Mouse (Mus musculus) heart, postnatal 25 days (tissue): Measurements from ENCODE around the gene Kti12. TPM values are rescaled to one million over a fixed set of nuclear protein-coding genes. Genes with fewer than 3 reads are reported as not detected.
A peak's percentile ranks its signal among the peaks of the same experiment; 100 is the strongest.

Source experiments
- DNase-seq: peaks from one replicate; pipeline ENCODE4 v3.0.0; 2022; ENCODE audit warnings: low spot score
- intact Hi-C: fragments of 180-260 bp; cut with DNase I; formaldehyde crosslinking; loops from one replicate; pipeline ENCODE4 v1.15.1; 2025
- total RNA-seq, 2 experiments: library from RNA; stranded (reverse); gene quantifications; 2 replicates each; pipeline ENCODE4 v1.2.3; 2021

Kti12 gene
- 10 to 100 TPM; 20.9 to 23.0 TPM for total RNA-seq

DNA sequence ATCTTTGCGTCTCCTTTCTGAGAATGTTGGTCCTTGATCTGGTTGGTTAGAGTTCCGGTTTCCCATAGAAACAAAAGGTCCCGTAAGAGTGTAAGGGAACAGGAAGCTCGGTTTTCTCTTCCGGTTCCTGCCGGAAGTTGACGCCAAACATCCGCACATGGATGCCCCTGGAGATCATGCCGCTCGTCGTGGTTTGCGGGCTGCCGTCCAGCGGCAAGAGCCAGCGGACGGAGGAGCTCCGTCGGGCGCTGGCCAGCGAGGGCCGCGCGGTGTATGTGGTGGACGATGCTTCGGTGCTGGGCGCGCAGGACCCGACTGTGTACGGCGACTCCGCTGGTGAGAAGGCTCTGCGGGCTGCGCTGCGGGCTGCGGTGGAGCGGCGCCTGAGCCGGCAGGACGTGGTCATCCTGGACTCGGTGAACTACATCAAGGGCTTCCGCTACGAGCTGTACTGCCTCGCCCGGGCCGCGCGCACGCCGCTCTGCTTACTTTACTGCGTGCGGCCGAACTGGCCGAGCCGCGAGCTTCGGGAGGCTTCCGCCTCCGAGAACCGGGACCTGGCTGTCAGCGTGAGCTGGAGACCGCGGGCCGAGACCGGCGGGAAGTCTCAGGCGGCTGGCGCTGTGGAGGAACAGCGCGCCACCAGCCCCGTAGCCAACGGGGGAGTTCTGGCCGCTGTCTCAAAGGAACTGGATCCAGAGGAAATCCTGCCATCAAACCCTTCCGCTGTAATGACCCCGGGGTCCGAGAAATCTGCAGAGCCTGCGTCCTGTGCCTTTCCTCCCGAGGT is at the start of gene Kti12:
TSS of gene Kti12 (plus strand) at position 71 of the 790 bp plus-strand sequence.
- peak; percentile 71 for DNase-seq
- intact Hi-C loops: loop anchor here (2.0 to 10.0 kb wide), 2 partner anchors 13 to 437 kb away; partner anchors contain the start of genes Eps15 and Txndc12

DNA sequence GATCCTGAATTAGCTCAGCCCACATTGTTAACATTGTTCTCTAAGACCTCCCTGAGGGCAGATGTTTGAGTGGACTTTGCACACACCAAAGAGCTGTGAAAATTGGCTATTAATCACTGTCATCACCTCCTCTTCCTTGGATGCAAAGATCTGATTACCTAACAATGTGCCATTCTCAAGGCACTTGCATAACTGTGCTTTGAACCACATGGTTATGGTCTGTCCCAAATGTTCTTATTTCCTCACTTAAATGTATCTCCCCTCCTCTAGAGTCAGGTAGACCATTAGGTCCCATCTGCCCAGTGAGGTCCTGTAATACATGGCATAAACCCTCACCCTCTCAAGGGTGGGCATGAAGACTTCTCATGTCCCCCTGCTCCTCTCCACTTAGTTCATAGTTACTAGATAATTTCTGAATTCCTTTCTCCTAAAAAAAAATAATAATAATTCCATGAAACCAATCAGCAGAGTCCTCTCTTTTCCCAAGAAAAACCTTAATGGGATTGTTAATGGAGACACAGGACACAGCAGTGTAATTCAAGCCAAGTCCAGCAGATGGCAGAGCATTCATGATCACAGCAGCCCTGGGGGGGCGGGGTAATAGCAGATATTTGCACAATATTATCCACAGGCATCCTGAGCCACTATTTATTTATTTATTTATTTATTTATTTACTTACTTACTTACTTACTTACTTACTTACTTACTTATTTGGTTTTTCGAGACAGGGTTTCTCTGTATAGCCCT is 49.3 kb upstream of the Kti12 start:
- DNase-seq: peak; percentile 17
- intact Hi-C loops: loop anchor here (5.0 kb wide), 1 partner anchor 101 kb away; no protein-coding TSS in a partner anchor

DNA sequence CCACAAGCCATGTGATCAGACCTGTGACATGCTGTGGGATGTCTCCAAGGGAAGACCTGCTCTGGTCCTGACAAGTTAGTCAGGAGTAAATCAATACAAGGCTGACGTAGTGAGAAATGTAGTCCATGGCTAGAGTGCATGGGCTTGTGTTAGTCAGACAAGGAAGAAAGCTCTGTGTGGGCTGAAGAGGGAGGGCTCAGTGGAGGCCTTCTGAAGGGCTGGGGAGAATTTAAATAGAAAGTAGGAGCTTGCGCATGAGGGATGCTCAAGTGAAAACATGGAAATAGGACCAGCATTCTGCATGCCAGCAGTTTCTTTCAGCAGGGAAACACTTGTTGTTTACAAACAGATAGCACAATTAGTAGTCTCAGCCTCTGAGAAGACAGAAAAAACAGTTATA is 44.0 kb upstream of the Kti12 start:
- intact Hi-C loops: no loop called here
- DNase-seq: no peak

DNA sequence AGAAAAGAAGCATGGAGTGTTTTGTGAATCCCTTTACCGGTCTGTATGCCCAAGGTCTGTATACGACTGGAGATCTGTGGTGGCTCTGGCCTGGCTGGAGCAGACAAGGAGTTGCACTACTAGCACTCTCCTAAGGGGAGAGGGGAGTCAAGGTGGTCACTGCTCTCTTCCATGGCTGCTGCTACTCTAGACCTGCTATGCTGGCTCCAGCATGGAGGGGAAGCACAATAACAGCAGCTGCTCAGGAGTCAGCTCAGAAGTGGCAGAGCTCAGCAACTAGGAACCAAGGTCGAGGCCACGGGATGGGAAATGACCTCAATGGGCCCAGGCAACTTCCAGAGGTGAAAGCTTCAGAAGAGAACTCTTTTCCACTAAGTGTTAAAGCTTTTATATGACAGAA is 36.4 kb upstream of the Kti12 start:
- no peak for DNase-seq
- intact Hi-C loops: no loop called here

DNA sequence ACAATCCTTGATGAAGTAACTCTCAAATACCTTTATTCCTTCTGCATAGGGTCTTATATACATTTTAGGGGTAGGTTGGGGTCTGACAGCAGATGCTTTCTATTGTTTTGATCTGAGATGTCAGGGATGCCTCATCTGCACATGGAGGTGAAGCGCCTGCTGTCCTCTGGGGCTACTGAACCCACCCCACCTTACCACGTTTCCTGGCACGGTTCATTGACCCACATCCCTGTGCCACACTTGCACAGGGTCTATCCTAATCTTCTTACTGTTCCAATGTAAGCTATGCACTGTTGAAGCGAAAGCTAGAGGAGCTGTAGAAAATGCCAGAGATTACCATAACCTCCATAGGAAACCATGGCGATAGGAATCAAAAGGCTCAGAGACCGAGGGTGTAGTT is 36.0 kb upstream of the Kti12 start:
- intact Hi-C loops: no loop called here

DNA sequence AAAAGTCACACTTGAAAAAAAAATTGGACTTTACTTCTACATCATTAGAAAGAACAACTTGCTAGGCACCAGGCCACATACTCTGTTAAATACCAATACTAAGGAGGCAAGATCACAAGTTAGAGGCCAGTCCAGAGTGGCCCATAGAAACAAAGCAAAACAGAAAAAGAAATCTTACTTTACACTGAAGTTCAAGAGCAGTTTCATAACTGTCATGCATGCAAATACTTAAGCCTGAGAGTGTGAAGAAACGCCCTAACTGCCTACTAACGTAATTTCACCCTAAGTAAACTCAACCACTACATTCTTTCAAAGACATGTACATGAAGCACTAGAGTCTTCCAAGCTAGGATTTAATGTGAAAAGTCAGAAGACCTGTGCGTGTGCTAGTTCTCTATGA is 21.9 kb upstream of the Kti12 start:
- DNase-seq: no peak
- intact Hi-C loops: no loop called here

More for the DNA sequence above, 36.0 kb upstream of the Kti12 start:
- no peak for DNase-seq

DNA sequence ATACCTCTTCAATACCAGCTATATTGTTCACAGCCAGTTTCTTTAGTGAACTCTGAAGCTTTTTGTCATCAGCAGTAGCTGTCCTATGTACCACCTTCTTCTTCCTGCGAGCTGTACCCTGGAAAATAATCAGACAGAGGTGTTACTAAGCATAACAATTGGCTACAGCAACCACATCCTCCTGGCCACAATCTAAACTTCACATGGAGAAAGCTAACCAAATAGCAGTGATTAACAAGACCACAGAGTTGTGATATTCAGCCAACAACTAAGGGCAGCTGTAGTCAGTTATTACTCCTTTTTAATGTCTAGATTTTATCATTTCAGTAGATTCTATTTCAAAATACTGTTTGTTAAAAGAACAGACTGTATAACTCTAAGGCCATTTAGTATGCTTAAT is 21.5 kb upstream of the Kti12 start:
- intact Hi-C loops: no loop called here
- DNase-seq: no peak

DNA sequence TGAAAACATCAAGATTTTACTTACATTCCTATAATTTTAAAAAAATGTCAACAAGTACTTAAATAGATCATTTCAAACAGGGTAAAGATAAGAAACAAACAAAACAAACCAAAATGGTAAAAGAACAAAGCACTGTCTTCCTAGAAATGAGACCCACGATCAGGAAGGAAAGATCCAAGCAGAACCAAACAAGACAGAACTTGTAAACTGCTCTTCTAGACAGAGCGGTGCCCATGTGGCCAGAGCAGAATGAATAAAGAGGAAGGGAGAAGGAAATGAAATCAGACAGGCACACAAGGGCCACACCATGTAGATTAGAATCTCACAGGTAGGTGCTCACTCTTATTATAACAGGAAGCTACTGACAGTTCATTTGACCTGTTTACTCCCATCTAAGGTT is 20.9 kb upstream of the Kti12 start:
- intact Hi-C loops: no loop called here
- no peak for DNase-seq

DNA sequence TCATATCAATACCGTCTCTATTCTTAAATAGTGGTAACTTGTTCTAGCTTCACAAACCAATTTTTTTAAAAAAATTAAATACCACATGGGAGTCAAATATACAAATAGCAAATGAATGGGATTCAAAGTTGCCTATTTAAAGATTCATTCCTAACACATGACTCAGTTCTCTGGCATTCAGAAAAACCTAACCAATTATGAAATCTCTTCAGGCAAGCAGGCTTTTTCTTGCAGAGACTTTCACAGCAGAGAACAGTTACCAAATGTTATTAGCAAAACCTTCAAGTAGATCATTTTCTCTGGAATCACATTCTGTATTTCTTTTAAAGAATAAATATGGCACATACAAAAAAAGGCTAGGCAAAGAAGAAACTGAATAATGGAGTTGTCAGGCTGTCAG is 16.9 kb upstream of the Kti12 start:
- intact Hi-C loops: no loop called here
- no peak for DNase-seq

DNA sequence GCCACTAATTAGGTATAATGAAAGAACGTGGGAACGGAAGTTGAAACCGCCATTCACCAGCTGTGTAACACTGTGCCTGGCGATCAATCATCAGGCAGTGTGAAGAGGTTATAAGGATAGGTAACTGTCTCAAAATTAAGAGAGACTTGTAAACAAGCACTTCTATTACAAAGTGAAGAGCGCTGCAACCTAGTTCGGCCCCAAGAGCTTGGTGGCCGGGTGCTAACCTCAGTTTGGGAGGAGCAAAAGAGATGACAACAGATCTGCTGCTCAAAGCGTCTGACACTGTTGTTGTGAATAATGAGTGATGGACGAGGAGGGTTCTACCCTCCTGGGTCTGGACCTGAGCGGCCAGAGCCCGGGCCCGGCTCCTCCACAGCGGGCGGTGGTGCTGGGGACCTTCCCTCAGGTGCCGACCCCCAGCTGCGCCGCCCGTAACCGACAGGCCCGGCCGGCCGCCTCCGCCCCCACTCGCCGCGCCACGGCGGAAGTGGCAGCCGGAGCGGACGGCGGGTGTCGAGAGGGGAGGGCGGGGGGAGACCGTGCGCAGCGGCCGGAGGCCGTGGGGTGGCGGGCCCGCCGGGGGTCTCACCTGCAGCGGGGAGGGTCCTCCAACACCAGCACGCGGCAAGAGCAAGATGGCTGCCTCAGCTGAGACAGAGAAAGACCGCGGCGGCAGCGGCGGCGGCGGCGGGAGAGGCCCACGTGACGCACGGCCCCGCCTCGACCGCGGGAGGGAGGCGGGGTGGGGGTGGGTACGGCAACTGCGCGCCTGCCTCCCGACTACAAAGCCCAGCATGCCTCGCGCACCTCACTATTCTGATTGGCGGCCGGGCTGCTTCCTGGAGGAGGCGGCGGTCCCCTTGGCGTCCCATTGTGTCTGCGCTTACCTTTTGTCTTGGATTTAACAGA is 14.4 kb upstream of the Kti12 start, which contains the start of gene Btf3l4:
TSS of gene Btf3l4 (minus strand) at position 699 of the 912 bp plus-strand sequence.
- peak; percentile 85 for DNase-seq
- intact Hi-C loops: no loop called here

DNA sequence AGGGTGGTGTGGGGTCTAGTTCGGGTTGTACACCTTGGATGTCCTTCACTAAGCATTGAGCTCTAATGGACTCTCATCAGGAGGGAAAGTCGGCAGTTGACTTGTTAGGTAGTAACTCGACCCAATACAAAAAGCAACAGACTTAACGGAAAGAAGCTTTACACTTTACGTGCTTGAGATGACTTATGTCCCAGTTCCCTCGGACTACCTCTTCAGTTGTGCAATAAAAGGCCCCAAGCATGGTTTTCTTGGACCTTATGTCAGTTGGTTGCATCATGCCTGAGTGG is 13.8 kb upstream of the Kti12 start:
- intact Hi-C loops: loop anchor here (2.0 kb wide), 1 partner anchor 15 kb away; the partner anchor contains the start of gene A730015C16Rik
- no peak for DNase-seq

DNA sequence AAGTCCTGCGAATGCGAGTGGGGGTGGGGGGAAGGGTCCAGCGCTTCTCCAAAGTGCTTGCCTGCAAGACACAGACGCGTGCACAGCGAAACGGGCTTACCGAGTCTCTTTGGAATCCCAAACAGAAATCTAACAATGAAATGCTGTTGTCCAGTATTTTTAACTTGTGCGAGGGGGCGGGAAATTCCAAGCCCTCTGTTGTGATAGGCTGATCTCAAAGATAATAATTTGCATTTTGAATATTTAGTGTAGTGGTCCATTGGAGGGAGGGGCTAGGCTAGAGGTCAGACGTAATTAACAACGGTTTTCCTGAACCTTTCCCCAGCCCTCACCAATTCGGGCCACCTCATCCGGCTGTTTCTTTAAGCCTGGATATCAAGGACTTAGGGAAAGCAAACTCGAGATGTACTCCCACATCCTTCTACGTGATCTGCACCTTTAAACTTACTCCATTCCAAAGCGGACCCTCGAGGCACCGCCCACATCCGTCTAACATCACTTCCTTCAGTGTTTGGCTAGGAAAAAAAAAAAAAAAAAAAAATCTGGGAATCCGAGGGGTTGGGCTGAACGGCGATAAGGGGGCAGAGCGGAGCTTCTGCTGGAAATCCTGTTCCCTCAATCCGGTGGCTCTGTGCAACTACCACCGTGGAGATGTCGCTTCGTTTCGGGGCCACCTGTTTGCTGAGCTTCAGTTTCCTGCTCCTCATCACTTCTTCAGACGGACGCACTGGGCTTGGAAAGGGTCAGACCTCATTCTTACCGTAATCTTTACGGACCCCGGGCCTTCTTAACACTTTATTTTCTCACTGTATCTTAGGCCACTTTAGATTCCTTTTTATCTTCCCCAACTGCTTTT is 13.2 kb upstream of the Kti12 start, which contains the start of gene Txndc12:
TSS of gene Txndc12 (plus strand) at position 487 of the 856 bp plus-strand sequence.
- intact Hi-C loops: loop anchor here (2.0 kb wide), 1 partner anchor 14 kb away; the partner anchor contains the start of gene A730015C16Rik
- peak; percentile 76 for DNase-seq

DNA sequence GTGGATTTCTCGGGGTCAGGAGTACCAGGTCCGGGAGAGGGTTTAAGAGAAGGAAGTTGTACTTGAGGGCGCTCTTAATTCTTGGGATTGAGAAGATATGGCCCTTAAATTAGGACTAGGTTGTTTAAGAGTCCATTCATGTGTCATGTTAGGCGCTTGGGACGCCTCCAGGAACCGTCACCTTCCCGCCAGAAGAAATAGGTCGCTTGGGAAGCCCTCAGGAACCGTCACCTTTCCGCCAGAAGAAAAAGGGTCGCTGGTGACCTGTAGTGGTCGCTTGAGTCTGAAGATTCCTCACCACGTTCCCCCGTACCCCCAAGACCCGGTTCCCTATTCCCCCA is 12.6 kb upstream of the Kti12 start:
- intact Hi-C loops: loop anchor here (2.0 kb wide), 1 partner anchor 14 kb away; the partner anchor contains the start of gene A730015C16Rik
- DNase-seq: no peak

DNA sequence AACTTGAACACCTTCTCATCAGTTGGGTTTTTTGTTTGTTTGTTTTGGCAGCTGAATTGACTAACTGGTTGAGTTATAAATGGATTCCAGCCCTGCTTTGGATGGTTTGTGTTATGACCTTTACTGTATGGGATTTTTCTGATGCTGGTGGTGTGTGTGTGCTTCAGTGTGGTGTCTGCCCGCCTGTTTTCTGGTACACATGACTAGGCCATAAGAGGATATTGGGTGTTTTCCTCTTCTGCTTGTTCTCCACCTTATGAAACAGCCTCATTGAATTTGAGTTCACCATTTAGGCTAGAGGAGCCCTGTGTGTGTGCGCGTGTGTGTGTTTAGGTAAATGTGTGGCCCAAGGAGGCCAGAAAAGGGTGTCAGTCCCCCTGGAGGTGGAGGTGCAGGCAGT is 12.1 kb upstream of the Kti12 start:
- no peak for DNase-seq
- intact Hi-C loops: loop anchor here (2.0 kb wide), 1 partner anchor 13 kb away; the partner anchor contains the start of gene A730015C16Rik

DNA sequence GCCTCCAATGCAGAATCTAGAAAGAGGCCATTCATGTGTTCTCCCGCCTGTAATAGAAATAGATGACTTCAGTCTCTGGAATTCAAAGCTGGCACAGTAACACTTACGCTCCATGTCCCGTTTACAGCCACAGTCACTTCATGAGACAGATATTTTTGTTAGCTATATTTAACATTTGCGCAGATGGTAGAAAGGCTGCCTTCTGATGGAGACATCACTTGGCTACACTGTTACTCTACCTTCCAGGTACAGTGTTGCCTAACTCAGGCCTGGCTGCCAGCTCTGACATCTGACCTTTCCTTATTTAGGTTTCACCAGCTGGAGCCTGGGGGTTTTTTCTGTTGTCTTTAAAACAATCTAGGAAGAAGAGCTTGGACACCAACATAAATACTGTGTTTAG is 9.6 kb upstream of the Kti12 start:
- intact Hi-C loops: no loop called here
- no peak for DNase-seq

DNA sequence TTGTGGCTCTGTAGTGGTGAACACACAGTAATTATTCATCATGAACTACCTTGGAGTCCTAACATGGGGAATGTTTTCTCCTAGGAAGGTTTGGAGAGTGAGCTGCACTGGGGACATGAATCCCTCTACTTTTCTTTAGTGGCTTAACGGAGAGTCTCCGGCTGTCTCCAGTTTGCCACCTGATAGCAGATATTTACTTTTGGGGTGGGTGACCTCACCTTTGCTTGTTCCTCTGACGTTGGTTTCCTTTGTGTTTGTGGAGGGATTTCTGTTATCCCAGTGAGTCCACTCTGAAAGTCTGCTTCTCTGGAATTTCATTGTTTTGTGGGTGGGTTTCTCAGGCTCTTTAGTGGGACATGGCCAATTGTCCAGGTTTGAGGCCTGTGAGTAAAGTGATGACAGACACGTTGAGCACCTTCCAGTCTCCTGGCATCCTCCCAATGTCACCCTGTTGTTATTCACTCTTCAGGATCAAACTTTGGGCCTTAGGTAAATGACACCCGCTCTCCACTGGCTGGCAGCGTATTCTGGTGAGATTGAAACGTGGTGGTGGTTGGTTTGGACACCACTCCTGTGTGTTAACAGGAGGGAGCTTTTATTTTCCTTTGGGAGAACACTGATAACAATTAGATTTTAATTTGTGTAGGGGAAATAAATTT is 5.5 kb upstream of the Kti12 start:
- no peak for DNase-seq
- intact Hi-C loops: loop anchor here (10.0 kb wide), 1 partner anchor 443 kb away; the partner anchor contains the start of gene Eps15

DNA sequence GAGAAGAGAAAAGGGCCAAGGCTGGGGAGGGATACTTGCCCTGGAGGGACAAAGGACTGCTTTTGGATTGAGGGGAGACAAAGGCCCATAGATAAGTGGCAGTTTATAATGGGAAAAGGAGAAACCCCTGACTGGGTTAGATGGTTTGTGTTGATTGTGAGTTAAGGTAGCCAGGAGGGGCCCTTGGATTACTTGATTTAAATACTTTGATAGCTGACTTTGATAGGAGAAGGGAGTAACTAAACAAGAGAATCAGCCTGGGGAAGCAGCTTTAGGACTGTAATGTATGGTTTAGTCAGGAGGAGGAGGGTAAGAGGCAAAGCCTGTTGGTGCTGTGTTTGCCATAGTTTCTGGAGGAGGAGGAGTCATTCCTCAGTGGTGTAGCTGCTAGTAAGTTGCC is 4.2 kb upstream of the Kti12 start:
- intact Hi-C loops: loop anchor here (10.0 kb wide), 1 partner anchor 441 kb away; the partner anchor contains the start of gene Eps15
- DNase-seq: no peak

DNA sequence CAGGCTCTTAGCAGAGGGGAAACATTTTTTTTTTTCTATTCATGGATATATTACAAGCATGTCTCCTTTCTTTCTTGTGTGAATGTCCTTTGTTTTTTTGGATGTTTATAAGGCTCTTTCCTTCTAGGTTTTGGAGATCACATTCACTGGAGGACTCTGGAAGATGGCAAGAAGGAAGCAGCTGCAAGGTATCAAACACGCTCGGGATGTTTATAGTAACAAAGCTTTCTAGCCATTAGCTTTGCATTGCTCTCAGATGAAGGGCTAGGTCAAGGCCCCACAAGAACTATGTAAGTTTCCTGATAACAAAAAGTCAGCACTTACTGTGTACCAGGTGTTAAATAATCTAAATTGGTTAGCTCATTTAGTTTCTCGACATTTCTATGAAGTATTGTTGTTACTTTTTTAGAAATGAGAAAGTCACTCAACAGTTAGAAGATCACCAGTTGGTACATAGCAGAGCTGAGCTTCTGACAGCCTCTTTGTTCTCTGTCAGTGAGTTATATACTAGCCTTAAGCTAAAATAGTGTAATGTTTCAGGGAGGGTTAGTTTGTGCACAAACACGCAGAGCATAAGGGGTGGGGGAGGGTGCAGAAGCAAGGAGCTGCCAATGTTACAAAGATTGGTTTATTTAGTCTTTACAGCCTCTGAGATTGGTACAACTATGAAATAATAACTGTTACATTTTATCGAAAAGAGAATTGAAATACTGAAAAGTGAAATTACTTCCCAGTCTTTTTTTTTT is 1.6 kb upstream of the Kti12 start:
- intact Hi-C loops: loop anchor here (10.0 kb wide), 1 partner anchor 439 kb away; the partner anchor contains the start of gene Eps15

More for the DNA sequence above, 1.6 kb upstream of the Kti12 start:
- DNase-seq: no peak
